Mouse (Mus musculus): ENCODE results near the gene Gstm4. TPM values are rescaled to one million over a fixed set of nuclear protein-coding genes. Genes with fewer than 3 reads are reported as not detected.
"Not testable (repeated sequence)": the region's sequence is repeated elsewhere in the genome, so short reads cannot be mapped to it uniquely, and the experiment has no call there.

Gene Gstm4
- polyA plus RNA-seq, 1 experiment from 2014 or later, result 15.1 TPM

- Histone ChIP-seq H3K36me3 (ENCODE audit: inconsistent target) (no peaks in the 10 kb centered on the region), H3K4me3 (ENCODE audit: inconsistent target) (no peak overlapping the region), H3K27ac (no peak overlapping the region), H3K79me2 (ENCODE audit: inconsistent target) (no peaks in the 10 kb centered on the region)
- 39% methylated on average over 5 of the region's 5 CpGs for WGBS (ENCODE audit: missing documents)
Measured at GRCm38 (mm10) chr3:108050493-108050892, 5.8 kb upstream of the Gstm4 start.

- Histone ChIP-seq H3K79me2 (ENCODE audit: inconsistent target) (no peaks in the 10 kb centered on the region), H3K36me3 (ENCODE audit: inconsistent target) (no peaks in the 10 kb centered on the region)
- 76% methylated on average over 3 of the region's 3 CpGs for WGBS (ENCODE audit: missing documents)
Measured at GRCm38 (mm10) chr3:108048306-108048705, 3.6 kb upstream of the Gstm4 start.

GRCm38 (mm10) chr3:108046944-108047655, 2.4 kb upstream of the Gstm4 start:
- Histone ChIP-seq H3K79me2 (ENCODE audit: inconsistent target) (no peaks in the 10 kb centered on the region), H3K4me3 (ENCODE audit: inconsistent target) (no peak overlapping the region), H3K27ac (peak overlapping the region; percentile 39), H3K36me3 (ENCODE audit: inconsistent target) (no peaks in the 10 kb centered on the region)
- WGBS (ENCODE audit: missing documents), result 55% methylated on average over 2 of the region's 2 CpGs

More at GRCm38 (mm10) chr3:108048306-108048705, 3.6 kb upstream of the Gstm4 start:
- no peak overlapping the region for H3K4me3 ChIP-seq (ENCODE audit: inconsistent target)
- H3K27ac ChIP-seq, result no peak overlapping the region

GRCm38 (mm10) chr3:108033156-108033555, 11.5 kb downstream of the Gstm4 start:
- no peak overlapping the region for H3K4me3 ChIP-seq (ENCODE audit: inconsistent target)
- no peak overlapping the region for H3K27ac ChIP-seq
- no peaks in the 10 kb centered on the region for H3K36me3 ChIP-seq (ENCODE audit: inconsistent target)
- H3K79me2 ChIP-seq (ENCODE audit: inconsistent target), result no peaks in the 10 kb centered on the region
- 86% methylated on average over 5 of the region's 5 CpGs for WGBS (ENCODE audit: missing documents)

- Histone ChIP-seq H3K36me3 (ENCODE audit: inconsistent target) (no peaks in the 10 kb centered on the region), H3K4me3 (ENCODE audit: inconsistent target) (no peak overlapping the region), H3K27ac (no peak overlapping the region), H3K79me2 (ENCODE audit: inconsistent target) (no peaks in the 10 kb centered on the region)
Measured at GRCm38 (mm10) chr3:108032113-108032512, 12.6 kb downstream of the Gstm4 start.

- WGBS (ENCODE audit: missing documents), result 94% methylated on average over 4 of the region's 4 CpGs
- Histone ChIP-seq H3K4me3 (ENCODE audit: inconsistent target) (no peak overlapping the region), H3K79me2 (ENCODE audit: inconsistent target) (no peaks in the 10 kb centered on the region), H3K36me3 (ENCODE audit: inconsistent target) (no peaks in the 10 kb centered on the region), H3K27ac (no peak overlapping the region)
Measured at GRCm38 (mm10) chr3:108028641-108029365, 15.9 kb downstream of the Gstm4 start.

- no peak overlapping the region for H3K4me3 ChIP-seq (ENCODE audit: inconsistent target)
- WGBS (ENCODE audit: missing documents), result 92% methylated on average over 1 of the region's 1 CpGs
- H3K27ac ChIP-seq, result no peak overlapping the region
- H3K36me3 ChIP-seq (ENCODE audit: inconsistent target), result no peaks in the 10 kb centered on the region
- H3K79me2 ChIP-seq (ENCODE audit: inconsistent target), result no peaks in the 10 kb centered on the region
Measured at GRCm38 (mm10) chr3:108026597-108026996, 18.1 kb downstream of the Gstm4 start.

GRCm38 (mm10) chr3:108026049-108026448, 18.6 kb downstream of the Gstm4 start:
- no peaks in the 10 kb centered on the region for H3K36me3 ChIP-seq (ENCODE audit: inconsistent target)
- no peak overlapping the region for H3K27ac ChIP-seq
- H3K79me2 ChIP-seq (ENCODE audit: inconsistent target), result no peaks in the 10 kb centered on the region
- WGBS (ENCODE audit: missing documents), result 74% methylated on average over 5 of the region's 5 CpGs
- no peak overlapping the region for H3K4me3 ChIP-seq (ENCODE audit: inconsistent target)

- no peaks in the 10 kb centered on the region for H3K79me2 ChIP-seq (ENCODE audit: inconsistent target)
- no peaks in the 10 kb centered on the region for H3K36me3 ChIP-seq (ENCODE audit: inconsistent target)
- WGBS (ENCODE audit: missing documents), result 53% methylated on average over 4 of the region's 4 CpGs
- no peak overlapping the region for H3K27ac ChIP-seq
- H3K4me3 ChIP-seq (ENCODE audit: inconsistent target), result no peak overlapping the region
Measured at GRCm38 (mm10) chr3:108025318-108025717, 19.4 kb downstream of the Gstm4 start.

- Histone ChIP-seq H3K36me3 (ENCODE audit: inconsistent target) (no peaks in the 10 kb centered on the region), H3K4me3 (ENCODE audit: inconsistent target) (no peak overlapping the region), H3K27ac (no peak overlapping the region), H3K79me2 (ENCODE audit: inconsistent target) (no peaks in the 10 kb centered on the region)
- 38% methylated on average over 6 of the region's 6 CpGs for WGBS (ENCODE audit: missing documents)
Measured at GRCm38 (mm10) chr3:108022650-108023049, 22.0 kb downstream of the Gstm4 start.

- not testable (repeated sequence) for H3K27ac ChIP-seq
Measured at GRCm38 (mm10) chr3:108020351-108021022, 24.2 kb downstream of the Gstm4 start.

GRCm38 (mm10) chr3:108019226-108019625, 25.5 kb downstream of the Gstm4 start:
- peak overlapping the region; percentile 95 for H3K27ac ChIP-seq
- WGBS (ENCODE audit: missing documents), result 85% methylated on average over 3 of the region's 3 CpGs
- not testable (repeated sequence) for H3K36me3 ChIP-seq (ENCODE audit: inconsistent target); H3K4me3 ChIP-seq (ENCODE audit: inconsistent target); H3K79me2 ChIP-seq (ENCODE audit: inconsistent target)

More at GRCm38 (mm10) chr3:108020351-108021022, 24.2 kb downstream of the Gstm4 start:
- not testable (repeated sequence) for H3K79me2 ChIP-seq (ENCODE audit: inconsistent target); H3K4me3 ChIP-seq (ENCODE audit: inconsistent target); H3K36me3 ChIP-seq (ENCODE audit: inconsistent target)
- 66% methylated on average over 11 of the region's 11 CpGs for WGBS (ENCODE audit: missing documents)

- H3K27ac ChIP-seq, result peak overlapping the region; percentile 95
- H3K36me3 ChIP-seq (ENCODE audit: inconsistent target), result no peaks in the 10 kb centered on the region
- peak overlapping the region; percentile 46 for H3K4me3 ChIP-seq (ENCODE audit: inconsistent target)
- WGBS (ENCODE audit: missing documents), result 10% methylated on average over 14 of the region's 14 CpGs
- no peaks in the 10 kb centered on the region; the same call in 1 of the 2 replicates for H3K79me2 ChIP-seq (ENCODE audit: inconsistent target)
Measured at GRCm38 (mm10) chr3:108018190-108018820, 26.4 kb downstream of the Gstm4 start.

- H3K79me2 ChIP-seq (ENCODE audit: inconsistent target), result no peaks in the 10 kb centered on the region; the same call in 1 of the 2 replicates
- no peaks in the 10 kb centered on the region for H3K36me3 ChIP-seq (ENCODE audit: inconsistent target)
- WGBS (ENCODE audit: missing documents), result under 1% methylated on average over 31 of the region's 31 CpGs
- H3K27ac ChIP-seq, result peak within 1 kb of the TSS; percentile 95
- H3K4me3 ChIP-seq (ENCODE audit: inconsistent target), result peak within 1 kb of the TSS; percentile 46
Measured at GRCm38 (mm10) chr3:108017473-108018189, 27.1 kb downstream of the Gstm4 start, which contains the start of gene Gstm1. Gene Gstm1, minus strand, starts transcription at chr3:108017973.

All from macrophage (primary cell).